Mouse (Mus musculus) adrenal gland, adult 18-20 months (tissue): ENCODE measurements around the gene Wdr45. TPM values are rescaled to one million over a fixed set of nuclear protein-coding genes. Genes with fewer than 3 reads are reported as not detected.

Source experiments
- DNase-seq, 2 experiments: peaks; one replicate each; pipeline ENCODE4 v3.0.0; 2021 to 2022; ENCODE audit warnings: low spot score in 2 of 2
- total RNA-seq, 2 experiments: library from RNA; stranded (reverse); gene quantifications; 1 replicate in 1 of 2; 2 replicates in 1 of 2; pipeline ENCODE4 v1.2.3; 2021

Gene Wdr45
- total RNA-seq, 2 experiments from 2014 or later, result 45.4 to 62.8 TPM

- no peak for DNase-seq
These were observed 48.7 kb downstream of the Wdr45 start for GRCm38 (mm10) chrX:7762921-7763197.

- peak; percentile 20 to 29 for DNase-seq
These were observed 49.7 kb downstream of the Wdr45 start for GRCm38 (mm10) chrX:7763631-7764393.

- DNase-seq, result no peak
These were observed 50.6 kb downstream of the Wdr45 start for GRCm38 (mm10) chrX:7764657-7765280.

- DNase-seq, result no peak
These were observed 51.1 kb downstream of the Wdr45 start for GRCm38 (mm10) chrX:7765281-7765670.

- DNase-seq, result peak; percentile 30 to 41
These were observed 51.6 kb downstream of the Wdr45 start for GRCm38 (mm10) chrX:7765764-7766163.

- no peak for DNase-seq
These were observed 55.3 kb downstream of the Wdr45 start for GRCm38 (mm10) chrX:7769302-7770017.

GRCm38 (mm10) chrX:7772766-7773165 is 58.6 kb downstream of the Wdr45 start:
- DNase-seq, result no peak

GRCm38 (mm10) chrX:7775501-7776205 is 61.5 kb downstream of the Wdr45 start:
- DNase-seq, result no peak

GRCm38 (mm10) chrX:7776329-7777082 is 62.4 kb downstream of the Wdr45 start:
- DNase-seq, result peak; percentile 51 to 52

Other genes with a start within 250 kb of the Wdr45 start
- not detected for gene Foxp3, start 140.7 kb upstream of the Wdr45 start, total RNA-seq
- gene Ppp1r3f, start 140.1 kb upstream of the Wdr45 start, total RNA-seq, result 1 to 10 TPM; 3.2 to 4.4 TPM
- 10 to 100 TPM; 16.9 to 23.8 TPM for gene Ccdc22, start 108.8 kb upstream of the Wdr45 start, total RNA-seq
- gene Cacna1f, start 107.2 kb upstream of the Wdr45 start, total RNA-seq, result not detected
- 10 to 100 TPM; 46.1 to 70.5 TPM for gene Syp, start 75.9 kb upstream of the Wdr45 start, total RNA-seq
- gene Prickle3, start 57.1 kb upstream of the Wdr45 start, total RNA-seq, result 10 to 100 TPM in 1 of 2 experiments, 1 to 10 TPM in 1; 8.8 to 11.7 TPM
- gene Plp2, start 42.9 kb upstream of the Wdr45 start, total RNA-seq, result 10 to 100 TPM; 54.4 to 68.4 TPM
- gene Magix, start 33.1 kb upstream of the Wdr45 start, total RNA-seq, result under 1 TPM; 0.46 to 0.64 TPM
- gene Gpkow, start 17.2 kb upstream of the Wdr45 start, total RNA-seq, result 10 to 100 TPM; 48.0 to 59.9 TPM
- under 1 TPM in 1 of 2 experiments, not detected in 1; 0.58 TPM for gene Gm45208, start 7.9 kb downstream of the Wdr45 start, total RNA-seq
- gene Praf2, start 14.1 kb downstream of the Wdr45 start, total RNA-seq, result 10 to 100 TPM; 12.1 to 16.3 TPM
- gene Ccdc120, start 36.6 kb downstream of the Wdr45 start, total RNA-seq, result 1 to 10 TPM; 2.0 to 2.6 TPM
- gene Tfe3, start 48.2 kb downstream of the Wdr45 start, total RNA-seq, result 10 to 100 TPM; 41.9 to 56.9 TPM
- 10 to 100 TPM; 52.4 to 54.4 TPM for gene Gripap1, start 75.4 kb downstream of the Wdr45 start, total RNA-seq
- gene Kcnd1, start 108.0 kb downstream of the Wdr45 start, total RNA-seq, result under 1 TPM; 0.54 to 0.76 TPM
- 10 to 100 TPM; 57.4 to 63.1 TPM for gene Otud5, start 127.0 kb downstream of the Wdr45 start, total RNA-seq
- 10 to 100 TPM in 1 of 2 experiments, 1 to 10 TPM in 1; 8.1 to 13.4 TPM for gene Pim2, start 163.9 kb downstream of the Wdr45 start, total RNA-seq
- 10 to 100 TPM; 38.9 to 50.3 TPM for gene Slc35a2, start 169.7 kb downstream of the Wdr45 start, total RNA-seq
- gene Pqbp1, start 184.9 kb downstream of the Wdr45 start, total RNA-seq, result 100 to 1,000 TPM in 1 of 2 experiments, 10 to 100 TPM in 1; 97.4 to 121 TPM
- gene Timm17b, start 185.0 kb downstream of the Wdr45 start, total RNA-seq, result 100 to 1,000 TPM in 1 of 2 experiments, 10 to 100 TPM in 1; 85.0 to 107 TPM
- gene Gm10491, start 193.5 kb downstream of the Wdr45 start, total RNA-seq, result not detected
- gene Gm10490, start 195.2 kb downstream of the Wdr45 start, total RNA-seq, result not detected
- gene Pcsk1n, start 205.5 kb downstream of the Wdr45 start, total RNA-seq, result 10 to 100 TPM; 48.9 to 64.9 TPM
- gene Eras, start 214.3 kb downstream of the Wdr45 start, total RNA-seq, result not detected
- 10 to 100 TPM; 14.4 to 15.0 TPM for gene Hdac6, start 233.6 kb downstream of the Wdr45 start, total RNA-seq